Mouse (Mus musculus) limb, embryonic 13.5 days (tissue): Measurements from ENCODE around the gene D430041D05Rik. TPM values are rescaled to one million over a fixed set of nuclear protein-coding genes. Genes with fewer than 3 reads are reported as not detected.

ENCODE experiments used
- ATAC-seq: fragments of 200-750 bp; cut with Nextera tagmentation; 2 replicates; pipeline ENCODE4 v1.8.0; 2017; ENCODE audit warnings: low read depth, moderate number of reproducible peaks, moderate TSS enrichment; ENCODE audit not compliant: low FRiP score
- H3K27ac ChIP-seq: fragments of 300-500 bp; sonication (generic); 2 replicates; pipeline ENCODE4 v1.5.1; 2015; ENCODE audit warnings: inconsistent platforms, mild to moderate bottlenecking, moderate library complexity
- H3K27me3 ChIP-seq: fragments of 300-500 bp; sonication (generic); 2 replicates; pipeline ENCODE4 v1.6.1; 2015; ENCODE audit warnings: mild to moderate bottlenecking, inconsistent platforms
- H3K36me3 ChIP-seq: fragments of 300-500 bp; sonication (generic); 2 replicates; pipeline ENCODE4 v1.6.1; 2015; ENCODE audit warnings: inconsistent platforms, mild to moderate bottlenecking, moderate library complexity
- H3K4me1 ChIP-seq: fragments of 300-500 bp; sonication (generic); 2 replicates; pipeline ENCODE4 v1.6.1; 2015; ENCODE audit warnings: inconsistent platforms
- H3K4me2 ChIP-seq: fragments of 300-500 bp; sonication (generic); replicated peaks from 2 replicates; pipeline ENCODE4 v1.6.1; 2015; ENCODE audit warnings: inconsistent platforms, mild to moderate bottlenecking, moderate library complexity
- H3K4me3 ChIP-seq: fragments of 300-500 bp; sonication (generic); 2 replicates; pipeline ENCODE4 v1.5.1; 2015; ENCODE audit warnings: moderate library complexity, mild to moderate bottlenecking, inconsistent platforms
- H3K9ac ChIP-seq: fragments of 300-500 bp; sonication (generic); 2 replicates; pipeline ENCODE4 v1.6.1; 2015; ENCODE audit warnings: mild to moderate bottlenecking, inconsistent platforms
- H3K9me3 ChIP-seq: fragments of 300-500 bp; sonication (generic); 2 replicates; pipeline ENCODE4 v1.6.1; 2016; ENCODE audit warnings: inconsistent platforms
- WGBS: fragments of 180-500 bp; shearing (Covaris S2); methylation state at CpG from one replicate; pipeline ENCODE4 v1.1.7; 2015; 5-methylcytosine and 5-hydroxymethylcytosine counted together
- polyA plus RNA-seq: library from polyadenylated mRNA; unstranded; fragments of >200 nt; fragmentation: Nextera tagmentation; extraction: Ambion mirVana; gene quantifications from 2 replicates; pipeline ENCODE4 v1.2.1, GENCODE M21; 2015

D430041D05Rik gene
- polyA plus RNA-seq, 1 experiment from 2014 or later, result 0.97 TPM

DNA sequence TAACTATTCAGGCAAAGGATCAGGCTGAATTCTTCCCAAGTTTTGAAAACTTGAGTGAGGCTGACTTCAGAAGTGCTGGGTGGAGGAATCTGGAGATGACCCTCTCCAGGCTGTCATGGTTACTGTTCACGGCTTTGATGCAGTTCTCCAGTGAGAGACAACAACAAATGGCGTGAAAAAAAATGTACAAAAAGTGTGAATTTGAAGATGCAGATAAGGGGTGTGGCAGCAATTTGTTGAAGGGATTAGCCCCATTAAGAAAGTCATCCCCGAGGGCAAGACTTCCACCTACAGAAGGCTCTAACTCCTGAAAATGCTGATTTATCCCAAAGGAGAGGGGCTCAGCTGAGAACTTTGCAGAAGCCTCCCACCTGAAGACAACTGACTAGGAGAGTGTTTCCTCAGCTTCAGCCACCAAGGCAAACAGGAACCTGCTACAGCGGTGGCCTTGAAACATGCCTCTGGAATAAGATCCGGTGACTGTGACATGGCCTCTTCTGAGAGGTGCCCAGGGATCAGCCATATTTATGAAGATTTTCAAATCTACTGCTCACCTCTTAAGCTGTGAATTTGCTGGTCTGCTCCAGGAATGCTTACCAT lies 227.5 kb downstream of the D430041D05Rik start:
- Histone ChIP-seq H3K4me1 (no peaks in the 10 kb centered on the region), H3K9ac (no peak overlapping the region), H3K9me3 (no peaks in the 10 kb centered on the region), H3K4me2 (no peak overlapping the region), H3K27ac (no peak overlapping the region), H3K4me3 (no peak overlapping the region), H3K27me3 (no peaks in the 10 kb centered on the region), H3K36me3 (no peaks in the 10 kb centered on the region)
- 70% methylated on average over 5 of the region's 5 CpGs for WGBS
- ATAC-seq, result no peak

DNA sequence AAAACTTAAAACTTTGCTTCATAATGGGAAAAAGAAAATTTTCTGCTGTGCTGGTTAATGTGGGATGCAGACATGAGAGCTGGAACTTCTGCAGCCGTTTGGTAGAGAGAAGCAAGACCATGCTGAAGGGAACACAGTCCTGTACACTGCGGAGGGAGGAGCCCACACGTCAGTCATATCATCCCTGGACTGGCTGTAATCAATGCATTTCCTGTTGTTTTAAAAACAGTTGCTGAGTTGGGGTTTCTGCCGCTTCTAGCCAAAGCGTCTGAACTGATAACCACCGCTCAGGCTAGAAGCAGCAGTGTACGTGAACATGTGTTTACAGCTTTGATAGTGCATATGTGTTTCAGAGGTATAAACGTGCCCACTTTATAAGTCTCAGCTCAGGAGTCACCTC lies 231.2 kb downstream of the D430041D05Rik start:
- H3K4me1 ChIP-seq, result peaks cover 24% of the 10 kb centered on the region
- 84% methylated on average over 8 of the region's 8 CpGs for WGBS
- H3K9ac ChIP-seq, result no peak overlapping the region
- H3K4me3 ChIP-seq, result no peak overlapping the region
- no peak overlapping the region for H3K4me2 ChIP-seq
- ATAC-seq, result no peak
- no peak overlapping the region for H3K27ac ChIP-seq
- H3K36me3 ChIP-seq, result no peaks in the 10 kb centered on the region
- no peaks in the 10 kb centered on the region for H3K27me3 ChIP-seq
- no peaks in the 10 kb centered on the region for H3K9me3 ChIP-seq

DNA sequence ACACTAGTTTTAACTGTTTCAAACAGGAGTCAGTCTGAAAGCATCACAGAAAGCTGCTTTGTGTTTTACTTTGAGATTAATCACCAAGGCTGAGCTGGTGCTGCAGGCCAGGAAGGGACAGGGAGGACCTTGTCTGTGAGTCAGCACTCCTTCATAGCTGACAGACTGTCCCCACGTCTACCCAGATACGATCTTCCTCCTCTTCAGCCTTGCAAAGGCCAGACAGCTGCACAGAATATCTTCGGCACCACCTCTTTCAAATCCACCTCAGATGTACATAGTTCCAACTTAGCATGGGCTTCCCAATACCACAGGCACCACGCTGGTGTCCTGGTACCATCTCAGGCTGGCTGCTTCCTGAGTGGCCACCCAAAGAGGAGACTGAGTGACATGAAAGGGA lies 232.6 kb downstream of the D430041D05Rik start:
- Histone ChIP-seq H3K27me3 (no peaks in the 10 kb centered on the region), H3K9ac (no peak overlapping the region), H3K27ac (no peak overlapping the region), H3K4me2 (no peak overlapping the region), H3K36me3 (no peaks in the 10 kb centered on the region), H3K9me3 (no peaks in the 10 kb centered on the region), H3K4me1 (peaks cover 24% of the 10 kb centered on the region), H3K4me3 (no peak overlapping the region)
- 90% methylated on average over 4 of the region's 4 CpGs for WGBS
- ATAC-seq, result no peak

- ATAC-seq, result peak; percentile 88
- Histone ChIP-seq H3K9me3 (no peaks in the 10 kb centered on the region), H3K27ac (peak overlapping the region; percentile 74), H3K9ac (peak overlapping the region; percentile 19; the same call in 1 of the 2 replicates), H3K4me2 (peak overlapping the region; percentile 38), H3K4me1 (peaks cover 24% of the 10 kb centered on the region), H3K4me3 (no peak overlapping the region), H3K27me3 (no peaks in the 10 kb centered on the region), H3K36me3 (no peaks in the 10 kb centered on the region)
- 33% methylated on average over 13 of the region's 13 CpGs for WGBS
Measured at GRCm38 (mm10) chr2:104176979-104177704, 233.7 kb downstream of the D430041D05Rik start.

DNA sequence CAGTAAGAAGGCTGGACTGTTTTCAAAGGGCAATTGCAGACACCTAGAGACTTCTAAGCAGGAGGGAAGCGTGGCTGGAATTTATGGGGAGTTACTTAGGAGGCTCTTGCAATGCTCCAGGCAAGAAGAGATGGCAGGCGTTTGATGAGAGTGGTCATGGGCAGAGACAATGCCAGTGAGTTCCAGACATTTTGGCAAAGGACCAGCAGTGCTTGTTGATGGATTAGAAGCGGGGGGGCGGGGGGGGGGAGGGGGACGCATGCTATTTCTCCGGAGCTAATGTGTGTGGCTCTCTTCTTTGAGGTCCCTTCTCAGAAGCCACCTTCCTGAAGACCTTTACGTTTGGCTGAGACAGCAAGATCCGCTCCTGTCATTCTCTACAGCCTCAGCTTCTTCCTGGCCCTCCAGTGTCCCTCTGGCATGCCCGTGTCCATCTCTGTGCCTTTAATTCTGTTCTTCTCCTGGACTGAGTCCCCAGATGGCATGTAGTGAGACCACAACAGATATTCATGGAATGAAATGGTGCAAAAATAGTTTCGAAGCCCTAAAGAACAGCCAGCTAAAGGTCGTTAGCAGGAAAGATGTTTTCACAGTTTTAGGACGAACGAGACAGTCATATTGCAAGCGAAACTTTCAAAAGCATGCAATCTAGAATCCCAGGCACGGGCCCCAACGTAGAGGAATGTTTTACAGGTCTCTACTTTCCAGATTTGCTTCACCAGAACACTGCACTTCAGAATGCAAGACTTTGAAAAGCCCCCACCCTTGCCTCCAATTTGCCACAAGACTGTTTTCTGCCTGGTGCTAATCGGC lies 234.4 kb downstream of the D430041D05Rik start:
- H3K9me3 ChIP-seq, result no peaks in the 10 kb centered on the region
- no peak overlapping the region for H3K9ac ChIP-seq
- no peaks in the 10 kb centered on the region for H3K36me3 ChIP-seq
- H3K4me1 ChIP-seq, result peaks cover 24% of the 10 kb centered on the region
- peak overlapping the region; percentile 74 for H3K27ac ChIP-seq
- no peak overlapping the region for H3K4me3 ChIP-seq
- peak overlapping the region; percentile 38 for H3K4me2 ChIP-seq
- ATAC-seq, result no peak
- 54% methylated on average over 17 of the region's 17 CpGs for WGBS
- H3K27me3 ChIP-seq, result no peaks in the 10 kb centered on the region

GRCm38 (mm10) chr2:104175476-104176165 lies 235.2 kb downstream of the D430041D05Rik start:
- Histone ChIP-seq H3K9me3 (no peaks in the 10 kb centered on the region), H3K9ac (no peak overlapping the region), H3K4me2 (no peak overlapping the region), H3K4me1 (peaks cover 24% of the 10 kb centered on the region), H3K4me3 (no peak overlapping the region), H3K27ac (no peak overlapping the region), H3K36me3 (no peaks in the 10 kb centered on the region), H3K27me3 (no peaks in the 10 kb centered on the region)
- no peak for ATAC-seq
- WGBS, result 81% methylated on average over 9 of the region's 9 CpGs

DNA sequence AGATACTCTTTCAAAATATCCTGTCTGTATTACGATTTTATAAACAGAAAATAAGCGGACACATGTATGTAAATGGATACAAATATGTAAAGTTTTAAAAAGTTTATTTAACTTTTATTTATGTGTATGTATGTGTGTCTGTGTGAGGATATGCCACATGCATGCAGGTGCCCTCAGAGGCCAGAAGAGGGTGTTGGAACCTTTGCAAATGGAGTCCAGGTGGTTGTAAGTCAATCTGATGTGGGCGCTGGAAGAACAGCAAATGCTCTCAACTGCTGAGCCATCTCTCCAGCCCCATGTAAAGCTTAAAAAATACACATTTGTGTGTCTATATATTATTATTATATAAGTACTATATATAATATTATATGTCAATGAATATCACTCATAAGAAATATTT lies 237.4 kb downstream of the D430041D05Rik start:
- no peak overlapping the region for H3K27ac ChIP-seq
- H3K27me3 ChIP-seq, result no peaks in the 10 kb centered on the region
- no peaks in the 10 kb centered on the region for H3K36me3 ChIP-seq
- H3K4me1 ChIP-seq, result peaks cover 24% of the 10 kb centered on the region
- 90% methylated on average over 3 of the region's 3 CpGs for WGBS
- ATAC-seq, result no peak
- H3K4me3 ChIP-seq, result no peak overlapping the region
- H3K4me2 ChIP-seq, result no peak overlapping the region
- H3K9me3 ChIP-seq, result no peaks in the 10 kb centered on the region
- H3K9ac ChIP-seq, result no peak overlapping the region

DNA sequence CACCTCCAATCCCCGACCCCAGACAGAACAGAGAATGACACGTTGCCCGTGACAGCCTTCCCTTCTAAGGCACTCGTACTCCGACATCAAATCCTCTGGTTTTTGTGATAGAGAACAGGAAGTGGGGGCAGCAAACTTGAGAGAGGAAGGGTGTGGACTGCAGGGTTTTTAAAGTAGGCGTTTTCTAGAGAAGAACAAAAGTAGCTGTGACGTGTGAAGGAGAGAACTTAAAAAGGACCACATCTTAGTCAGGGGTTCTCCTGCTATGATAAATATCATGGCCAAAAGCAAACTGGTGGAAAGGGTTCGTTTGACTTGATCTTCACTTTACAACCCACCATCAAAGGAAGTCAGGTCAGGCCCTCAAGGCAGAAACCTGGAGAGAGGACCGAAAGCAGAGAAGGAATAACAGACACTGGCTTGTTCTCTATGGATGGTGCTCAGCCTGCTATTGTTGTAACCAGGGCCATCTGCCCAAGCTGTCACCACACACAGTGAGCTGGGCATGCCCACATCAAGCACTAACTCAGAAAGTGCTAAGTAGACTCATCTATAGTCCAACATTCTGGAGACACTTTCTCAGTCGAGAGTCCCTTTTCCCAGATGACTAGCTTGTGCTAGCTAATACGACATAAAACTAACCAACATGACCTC lies 238.0 kb downstream of the D430041D05Rik start:
- no peak overlapping the region for H3K4me3 ChIP-seq
- 63% methylated on average over 11 of the region's 11 CpGs for WGBS

GRCm38 (mm10) chr2:104168186-104168896 lies 242.5 kb downstream of the D430041D05Rik start:
- Histone ChIP-seq H3K4me1 (no peaks in the 10 kb centered on the region), H3K9me3 (no peaks in the 10 kb centered on the region), H3K4me3 (no peak overlapping the region), H3K4me2 (no peak overlapping the region), H3K9ac (no peak overlapping the region), H3K36me3 (no peaks in the 10 kb centered on the region), H3K27ac (no peak overlapping the region), H3K27me3 (no peaks in the 10 kb centered on the region)
- ATAC-seq, result no peak
- 89% methylated on average over 17 of the region's 17 CpGs for WGBS

More for the DNA sequence above, 238.0 kb downstream of the D430041D05Rik start:
- Histone ChIP-seq H3K36me3 (no peaks in the 10 kb centered on the region), H3K27me3 (no peaks in the 10 kb centered on the region), H3K9me3 (no peaks in the 10 kb centered on the region), H3K27ac (no peak overlapping the region), H3K9ac (no peak overlapping the region), H3K4me1 (peaks cover 22% of the 10 kb centered on the region), H3K4me2 (no peak overlapping the region)
- no peak for ATAC-seq

- no peak overlapping the region for H3K4me3 ChIP-seq
- H3K36me3 ChIP-seq, result no peaks in the 10 kb centered on the region
- no peak overlapping the region for H3K4me2 ChIP-seq
- H3K27me3 ChIP-seq, result no peaks in the 10 kb centered on the region
- ATAC-seq, result no peak
- H3K4me1 ChIP-seq, result no peaks in the 10 kb centered on the region
- no peaks in the 10 kb centered on the region for H3K9me3 ChIP-seq
- H3K9ac ChIP-seq, result no peak overlapping the region
- H3K27ac ChIP-seq, result no peak overlapping the region
- 92% methylated on average over 23 of the region's 23 CpGs for WGBS
Measured at GRCm38 (mm10) chr2:104167765-104168164, 243.0 kb downstream of the D430041D05Rik start.

DNA sequence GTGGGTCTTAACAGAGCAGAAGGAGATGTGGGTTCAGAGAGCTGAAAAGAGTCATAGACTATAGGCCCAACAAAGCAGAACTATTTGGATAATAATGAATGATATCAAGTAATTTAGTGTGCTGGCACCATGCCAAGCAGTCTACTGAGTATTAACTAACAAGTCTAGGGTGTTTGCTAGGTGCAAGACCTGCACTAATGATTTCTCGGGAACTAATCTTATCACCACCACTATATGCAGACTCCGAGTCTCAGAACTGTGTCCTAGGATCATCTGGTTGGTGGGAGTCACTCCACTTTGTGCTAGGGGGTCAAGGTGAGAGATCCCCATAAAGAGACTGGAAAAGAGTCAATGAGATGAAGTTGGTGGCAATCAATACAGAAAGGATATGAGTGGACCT lies 245.2 kb downstream of the D430041D05Rik start:
- Histone ChIP-seq H3K9me3 (no peaks in the 10 kb centered on the region), H3K4me1 (no peaks in the 10 kb centered on the region), H3K36me3 (no peaks in the 10 kb centered on the region), H3K4me2 (no peak overlapping the region), H3K27ac (no peak overlapping the region), H3K27me3 (no peaks in the 10 kb centered on the region), H3K9ac (no peak overlapping the region), H3K4me3 (no peak overlapping the region)
- ATAC-seq, result no peak
- WGBS, result 89% methylated on average over 2 of the region's 2 CpGs
